Mouse (Mus musculus): Measurements from ENCODE around the gene Ntmt1. TPM values are rescaled to one million over a fixed set of nuclear protein-coding genes. Genes with fewer than 3 reads are reported as not detected.
A peak's percentile ranks its signal among the peaks of the same experiment; 100 is the strongest.

Ntmt1 gene
- total and polyA plus RNA-seq, 2 experiments from 2014 or later: 67.2 to 87.8 TPM

- Histone ChIP-seq H3K4me2 (ENCODE audit: low read depth, low read length) (no peak overlapping the region), H3K4me3 (ENCODE audit: low read depth, low read length) (no peak overlapping the region), H3K27me3 (ENCODE audit: control insufficient read depth, insufficient read depth, low read length) (no peaks in the 10 kb centered on the region), H3K9me3 (replicated peaks; ENCODE audit: control insufficient read depth, low read length) (no peaks in the 10 kb centered on the region), H3K36me3 (replicated peaks; ENCODE audit: control insufficient read depth, insufficient read depth, low read length) (no peaks in the 10 kb centered on the region), H3K27ac (ENCODE audit: low read depth) (no peak overlapping the region), H3K4me1 (ENCODE audit: control insufficient read depth, insufficient read depth) (peaks cover 14% of the 10 kb centered on the region), H3K9ac (replicated peaks; ENCODE audit: low read depth, low read length) (no peak overlapping the region)
- WGBS: 88% methylated on average over 4 of the region's 4 CpGs
- ATAC-seq (ENCODE audit: insufficient read depth, low read depth): no peak
- DNase-seq (ENCODE audit: low spot score): no peak
- TF ChIP-seq EP300 (IDR thresholded peaks at IDR 0.05; ENCODE audit: low read depth): no peak
- no peak for TF ChIP-seq CTCF (IDR thresholded peaks at IDR 0.05; ENCODE audit: low read depth)
These were observed 29.4 kb upstream of the Ntmt1 start for GRCm38 (mm10) chr2:30778235-30778634.

- 18% methylated on average over 5 of the region's 5 CpGs for WGBS
- Histone ChIP-seq H3K9me3 (replicated peaks; ENCODE audit: control insufficient read depth, low read length) (no peaks in the 10 kb centered on the region), H3K4me3 (ENCODE audit: low read depth, low read length) (no peak overlapping the region), H3K9ac (replicated peaks; ENCODE audit: low read depth, low read length) (no peak overlapping the region), H3K27ac (ENCODE audit: low read depth) (no peak overlapping the region), H3K36me3 (replicated peaks; ENCODE audit: control insufficient read depth, insufficient read depth, low read length) (no peaks in the 10 kb centered on the region), H3K4me2 (ENCODE audit: low read depth, low read length) (no peak overlapping the region), H3K4me1 (ENCODE audit: control insufficient read depth, insufficient read depth) (peaks cover 14% of the 10 kb centered on the region), H3K27me3 (ENCODE audit: control insufficient read depth, insufficient read depth, low read length) (no peaks in the 10 kb centered on the region)
- DNase-seq (ENCODE audit: low spot score) (no peak), ATAC-seq (ENCODE audit: insufficient read depth, low read depth) (no peak)
- TF ChIP-seq CTCF (IDR thresholded peaks at IDR 0.05; ENCODE audit: low read depth): no peak
- TF ChIP-seq EP300 (IDR thresholded peaks at IDR 0.05; ENCODE audit: low read depth): no peak
These were observed 28.4 kb upstream of the Ntmt1 start for GRCm38 (mm10) chr2:30779241-30779640.

GRCm38 (mm10) chr2:30782312-30783290, 25.0 kb upstream of the Ntmt1 start:
- Histone ChIP-seq H3K4me2 (ENCODE audit: low read depth, low read length) (peak overlapping the region; percentile 57; the same call in 1 of the 2 replicates), H3K4me1 (ENCODE audit: control insufficient read depth, insufficient read depth) (peaks cover 15% of the 10 kb centered on the region), H3K9me3 (replicated peaks; ENCODE audit: control insufficient read depth, low read length) (no peaks in the 10 kb centered on the region), H3K27me3 (ENCODE audit: control insufficient read depth, insufficient read depth, low read length) (no peaks in the 10 kb centered on the region), H3K27ac (ENCODE audit: low read depth) (no peak overlapping the region), H3K4me3 (ENCODE audit: low read depth, low read length) (no peak overlapping the region), H3K9ac (replicated peaks; ENCODE audit: low read depth, low read length) (no peak overlapping the region), H3K36me3 (replicated peaks; ENCODE audit: control insufficient read depth, insufficient read depth, low read length) (no peaks in the 10 kb centered on the region)
- TF ChIP-seq EP300 (IDR thresholded peaks at IDR 0.05; ENCODE audit: low read depth) (no peak), CTCF (IDR thresholded peaks at IDR 0.05; ENCODE audit: low read depth) (no peak)
- no peak for ATAC-seq (ENCODE audit: insufficient read depth, low read depth)
- 73% methylated on average over 8 of the region's 8 CpGs for WGBS
- no peak for DNase-seq (ENCODE audit: low spot score)

GRCm38 (mm10) chr2:30783346-30783745, 24.3 kb upstream of the Ntmt1 start:
- H3K27me3 ChIP-seq (ENCODE audit: control insufficient read depth, insufficient read depth, low read length): no peaks in the 10 kb centered on the region
- peak; percentile 85 for DNase-seq (ENCODE audit: low spot score)
- ATAC-seq (ENCODE audit: insufficient read depth, low read depth): peak; percentile 53
- no peak overlapping the region for H3K9ac ChIP-seq (replicated peaks; ENCODE audit: low read depth, low read length)
- no peaks in the 10 kb centered on the region for H3K36me3 ChIP-seq (replicated peaks; ENCODE audit: control insufficient read depth, insufficient read depth, low read length)
- WGBS: 0% methylated on average over 13 of the region's 13 CpGs
- H3K4me3 ChIP-seq (ENCODE audit: low read depth, low read length): no peak overlapping the region; the same call in 1 of the 2 replicates
- no peaks in the 10 kb centered on the region for H3K9me3 ChIP-seq (replicated peaks; ENCODE audit: control insufficient read depth, low read length)
- peak overlapping the region; percentile 57 for H3K4me2 ChIP-seq (ENCODE audit: low read depth, low read length)
- no peak overlapping the region for H3K27ac ChIP-seq (ENCODE audit: low read depth)
- TF ChIP-seq CTCF (IDR thresholded peaks at IDR 0.05; ENCODE audit: low read depth) (no peak), EP300 (IDR thresholded peaks at IDR 0.05; ENCODE audit: low read depth) (no peak)
- H3K4me1 ChIP-seq (ENCODE audit: control insufficient read depth, insufficient read depth): peaks cover 15% of the 10 kb centered on the region

- Histone ChIP-seq H3K27me3 (ENCODE audit: control insufficient read depth, insufficient read depth, low read length) (no peaks in the 10 kb centered on the region), H3K4me3 (ENCODE audit: low read depth, low read length) (peak overlapping the region; percentile 32), H3K4me1 (ENCODE audit: control insufficient read depth, insufficient read depth) (peaks cover 12% of the 10 kb centered on the region), H3K4me2 (ENCODE audit: low read depth, low read length) (peak overlapping the region; percentile 57), H3K36me3 (replicated peaks; ENCODE audit: control insufficient read depth, insufficient read depth, low read length) (no peaks in the 10 kb centered on the region), H3K9ac (replicated peaks; ENCODE audit: low read depth, low read length) (peak overlapping the region; percentile 23), H3K9me3 (replicated peaks; ENCODE audit: control insufficient read depth, low read length) (no peaks in the 10 kb centered on the region), H3K27ac (ENCODE audit: low read depth) (peak overlapping the region; percentile 61)
- TF ChIP-seq EP300 (IDR thresholded peaks at IDR 0.05; ENCODE audit: low read depth) (no peak), CTCF (IDR thresholded peaks at IDR 0.05; ENCODE audit: low read depth) (no peak)
- WGBS: 12% methylated on average over 36 of the region's 40 CpGs
- DNase-seq (ENCODE audit: low spot score): peak; percentile 57
- peak; percentile 66 for ATAC-seq (ENCODE audit: insufficient read depth, low read depth)
These were observed 23.3 kb upstream of the Ntmt1 start for GRCm38 (mm10) chr2:30784078-30784994.

All from heart, postnatal 0 days (tissue).